Mouse (Mus musculus) adrenal gland, adult (tissue): ENCODE data around the gene Cecr2.
"Not testable (repeated sequence)": the region's sequence is repeated elsewhere in the genome, so short reads cannot be mapped to it uniquely, and the experiment has no call there.

Experiments used
- DNase-seq, 2 experiments: peaks; one replicate each; pipeline ENCODE4 v3.0.0; 2022 to 2023; ENCODE audit warnings: low spot score in 1 of 2; ENCODE audit not compliant: inconsistent age in 2 of 2

The Cecr2 gene

GRCm38 (mm10) chr6:120665816-120666760 lies at the start of gene Cecr2:
TSS of gene Cecr2 (plus strand) at chr6:120666369.
- peak; percentile 74 to 93 for DNase-seq

GRCm38 (mm10) chr6:120617586-120617985 lies 48.6 kb upstream of the Cecr2 start:
- no peak for DNase-seq

- no peak for DNase-seq
These were observed 47.4 kb upstream of the Cecr2 start for GRCm38 (mm10) chr6:120618518-120619402.

- DNase-seq = no peak
These were observed 46.0 kb upstream of the Cecr2 start for GRCm38 (mm10) chr6:120620193-120620592.

GRCm38 (mm10) chr6:120625081-120625480 lies 41.1 kb upstream of the Cecr2 start:
- DNase-seq = peak; percentile 80 to 84

GRCm38 (mm10) chr6:120627096-120627495 lies 39.1 kb upstream of the Cecr2 start:
- no peak for DNase-seq

- no peak for DNase-seq
These were observed 37.2 kb upstream of the Cecr2 start for GRCm38 (mm10) chr6:120628963-120629362.

GRCm38 (mm10) chr6:120635391-120636028 lies 30.7 kb upstream of the Cecr2 start:
- no peak for DNase-seq

- no peak for DNase-seq
These were observed 26.6 kb upstream of the Cecr2 start for GRCm38 (mm10) chr6:120639547-120639946.

- no peak for DNase-seq
These were observed 24.2 kb upstream of the Cecr2 start for GRCm38 (mm10) chr6:120641866-120642378.

- DNase-seq = no peak
These were observed 22.4 kb upstream of the Cecr2 start for GRCm38 (mm10) chr6:120643776-120644175.

GRCm38 (mm10) chr6:120644346-120645299 lies 21.5 kb upstream of the Cecr2 start:
- DNase-seq = no peak

GRCm38 (mm10) chr6:120647246-120648028 lies 18.7 kb upstream of the Cecr2 start:
- DNase-seq = not testable (repeated sequence)

- no peak for DNase-seq
These were observed 18.0 kb upstream of the Cecr2 start for GRCm38 (mm10) chr6:120648205-120648604.

GRCm38 (mm10) chr6:120652666-120653065 lies 13.5 kb upstream of the Cecr2 start:
- no peak for DNase-seq

- no peak for DNase-seq
These were observed 10.5 kb upstream of the Cecr2 start for GRCm38 (mm10) chr6:120655702-120656101.

- no peak for DNase-seq
These were observed 7.3 kb upstream of the Cecr2 start for GRCm38 (mm10) chr6:120658848-120659247.

- DNase-seq = peak; percentile 61 to 86
These were observed 754 bp upstream of the Cecr2 start for GRCm38 (mm10) chr6:120665415-120665815.
